Mouse (Mus musculus) liver, embryonic 16.5 days (tissue): ENCODE data around the gene Rasgef1b. TPM values are rescaled to one million over a fixed set of nuclear protein-coding genes. Genes with fewer than 3 reads are reported as not detected.

Experiments used
- ATAC-seq: fragments of 200-750 bp; cut with Nextera tagmentation; 2 replicates; pipeline ENCODE4 v1.8.0; 2017; ENCODE audit warnings: low read depth, mild to moderate bottlenecking, moderate number of reproducible peaks, moderate library complexity
- H3K27ac ChIP-seq: fragments of 300-500 bp; sonication (generic); 2 replicates; pipeline ENCODE4 v1.5.1; 2014; ENCODE audit warnings: mild to moderate bottlenecking, low read length
- H3K27me3 ChIP-seq: fragments of 300-500 bp; sonication (generic); 2 replicates; pipeline ENCODE4 v1.6.1; 2014; ENCODE audit warnings: low read depth, low read length, mixed read lengths; ENCODE audit not compliant: control insufficient read depth, insufficient read depth
- H3K36me3 ChIP-seq: fragments of 300-500 bp; sonication (generic); 2 replicates; pipeline ENCODE4 v1.6.1; 2014; ENCODE audit warnings: mild to moderate bottlenecking; ENCODE audit not compliant: control insufficient read depth, insufficient read depth
- H3K4me1 ChIP-seq: fragments of 300-500 bp; sonication (generic); 2 replicates; pipeline ENCODE4 v1.6.1; 2014; ENCODE audit warnings: low read depth, low read length, mixed read lengths; ENCODE audit not compliant: control insufficient read depth
- H3K4me2 ChIP-seq: fragments of 300-500 bp; sonication (generic); 2 replicates; pipeline ENCODE4 v1.6.1; 2014; ENCODE audit warnings: low read depth, low read length, mixed read lengths
- H3K4me3 ChIP-seq: fragments of 300-500 bp; sonication (generic); 2 replicates; pipeline ENCODE4 v1.5.1; 2014; ENCODE audit warnings: low read depth, mild to moderate bottlenecking, low read length
- H3K9ac ChIP-seq: fragments of 300-500 bp; sonication (generic); 2 replicates; pipeline ENCODE4 v1.6.1; 2014; ENCODE audit warnings: low read depth, low read length
- H3K9me3 ChIP-seq: fragments of 300-500 bp; sonication (generic); replicated peaks from 2 replicates; pipeline ENCODE4 v1.6.1; 2016; ENCODE audit warnings: low read length; ENCODE audit not compliant: control insufficient read depth
- WGBS: fragments of 180-500 bp; shearing (Covaris S2); extraction: QIAGEN DNeasy Blood & Tissue Kit; methylation state at CpG from one replicate; pipeline ENCODE4 v1.1.7; 2014; ENCODE audit not compliant: insufficient replicate concordance; 5-methylcytosine and 5-hydroxymethylcytosine counted together
- polyA plus RNA-seq: library from polyadenylated mRNA; unstranded; fragments of >200 nt; fragmentation: Nextera tagmentation; extraction: Ambion mirVana; gene quantifications from 2 replicates; pipeline ENCODE4 v1.2.1, GENCODE M21; 2015

Gene Rasgef1b
- polyA plus RNA-seq, 1 experiment from 2014 or later: 11.5 TPM

- no peak overlapping the region for H3K27ac ChIP-seq
- H3K9ac ChIP-seq: no peak overlapping the region
- no peaks in the 10 kb centered on the region for H3K36me3 ChIP-seq
- no peaks in the 10 kb centered on the region for H3K4me1 ChIP-seq
- H3K4me2 ChIP-seq: no peak overlapping the region
- H3K27me3 ChIP-seq: no peaks in the 10 kb centered on the region
- H3K9me3 ChIP-seq: no peaks in the 10 kb centered on the region
- ATAC-seq: no peak
- WGBS: 70% methylated on average over 5 of the region's 5 CpGs
- no peak overlapping the region for H3K4me3 ChIP-seq
Measured at GRCm38 (mm10) chr5:99585166-99585898, 143.5 kb downstream of the Rasgef1b start.

DNA sequence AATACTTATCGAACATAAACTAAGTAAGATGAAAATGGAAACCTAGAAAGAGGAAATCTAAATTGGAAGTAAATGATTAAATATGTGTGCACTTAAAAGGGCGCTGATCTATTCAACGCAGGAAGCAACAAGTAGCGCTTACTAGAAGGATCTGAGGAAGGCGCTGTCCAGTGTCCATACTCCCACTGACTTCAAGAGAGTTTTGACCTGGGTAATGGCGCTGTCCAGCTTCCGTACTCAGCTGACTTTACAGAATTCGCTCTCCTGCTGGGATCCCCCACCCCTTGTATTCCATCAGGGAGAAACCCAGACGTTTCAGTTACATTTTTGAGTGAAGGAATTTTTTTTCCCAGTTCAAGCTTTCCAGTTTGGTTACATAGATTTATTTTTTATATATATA is 144.6 kb downstream of the Rasgef1b start:
- H3K9me3 ChIP-seq: no peaks in the 10 kb centered on the region
- no peak overlapping the region for H3K27ac ChIP-seq
- no peak for ATAC-seq
- no peak overlapping the region for H3K9ac ChIP-seq
- H3K4me3 ChIP-seq: no peak overlapping the region
- WGBS: 78% methylated on average over 9 of the region's 9 CpGs
- H3K4me2 ChIP-seq: no peak overlapping the region
- H3K36me3 ChIP-seq: no peaks in the 10 kb centered on the region
- H3K27me3 ChIP-seq: no peaks in the 10 kb centered on the region
- H3K4me1 ChIP-seq: no peaks in the 10 kb centered on the region

- Histone ChIP-seq H3K36me3 (no peaks in the 10 kb centered on the region), H3K4me2 (no peak overlapping the region), H3K4me3 (no peak overlapping the region), H3K27me3 (no peaks in the 10 kb centered on the region), H3K27ac (no peak overlapping the region), H3K9ac (no peak overlapping the region), H3K9me3 (no peaks in the 10 kb centered on the region), H3K4me1 (no peaks in the 10 kb centered on the region)
- ATAC-seq: no peak
- WGBS: 29% methylated on average over 5 of the region's 5 CpGs
Measured at GRCm38 (mm10) chr5:99582055-99582454, 146.8 kb downstream of the Rasgef1b start.

DNA sequence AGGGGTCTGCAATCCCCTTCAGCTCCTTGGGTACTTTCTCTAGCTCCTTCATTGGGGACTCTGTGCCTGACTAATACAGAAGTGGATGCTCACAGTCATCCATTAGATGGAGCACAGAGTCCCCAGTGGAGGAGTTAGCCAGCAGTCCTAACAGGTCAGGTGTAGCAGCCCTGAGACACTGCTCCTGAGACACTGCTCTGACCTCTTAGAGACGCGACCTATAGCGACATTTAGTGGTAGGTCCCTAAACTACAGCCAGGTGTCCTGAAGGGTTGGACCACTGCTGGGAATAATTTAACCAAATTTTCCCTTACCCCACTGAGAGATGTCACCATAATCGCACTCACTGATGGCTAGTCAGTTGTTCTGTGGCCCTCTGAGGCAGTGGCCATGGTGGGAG is 150.2 kb downstream of the Rasgef1b start:
- Histone ChIP-seq H3K27me3 (no peaks in the 10 kb centered on the region), H3K9ac (no peak overlapping the region), H3K4me2 (no peak overlapping the region), H3K4me1 (no peaks in the 10 kb centered on the region), H3K9me3 (no peaks in the 10 kb centered on the region), H3K36me3 (no peaks in the 10 kb centered on the region), H3K4me3 (no peak overlapping the region), H3K27ac (no peak overlapping the region)
- no peak for ATAC-seq
- 3% methylated on average over 4 of the region's 4 CpGs for WGBS

GRCm38 (mm10) chr5:99575897-99576296 is 153.0 kb downstream of the Rasgef1b start:
- Histone ChIP-seq H3K4me3 (no peak overlapping the region), H3K36me3 (no peaks in the 10 kb centered on the region), H3K4me1 (no peaks in the 10 kb centered on the region), H3K9me3 (no peaks in the 10 kb centered on the region), H3K27ac (no peak overlapping the region), H3K9ac (no peak overlapping the region), H3K27me3 (no peaks in the 10 kb centered on the region), H3K4me2 (no peak overlapping the region)
- no peak for ATAC-seq
- 58% methylated on average over 8 of the region's 8 CpGs for WGBS

DNA sequence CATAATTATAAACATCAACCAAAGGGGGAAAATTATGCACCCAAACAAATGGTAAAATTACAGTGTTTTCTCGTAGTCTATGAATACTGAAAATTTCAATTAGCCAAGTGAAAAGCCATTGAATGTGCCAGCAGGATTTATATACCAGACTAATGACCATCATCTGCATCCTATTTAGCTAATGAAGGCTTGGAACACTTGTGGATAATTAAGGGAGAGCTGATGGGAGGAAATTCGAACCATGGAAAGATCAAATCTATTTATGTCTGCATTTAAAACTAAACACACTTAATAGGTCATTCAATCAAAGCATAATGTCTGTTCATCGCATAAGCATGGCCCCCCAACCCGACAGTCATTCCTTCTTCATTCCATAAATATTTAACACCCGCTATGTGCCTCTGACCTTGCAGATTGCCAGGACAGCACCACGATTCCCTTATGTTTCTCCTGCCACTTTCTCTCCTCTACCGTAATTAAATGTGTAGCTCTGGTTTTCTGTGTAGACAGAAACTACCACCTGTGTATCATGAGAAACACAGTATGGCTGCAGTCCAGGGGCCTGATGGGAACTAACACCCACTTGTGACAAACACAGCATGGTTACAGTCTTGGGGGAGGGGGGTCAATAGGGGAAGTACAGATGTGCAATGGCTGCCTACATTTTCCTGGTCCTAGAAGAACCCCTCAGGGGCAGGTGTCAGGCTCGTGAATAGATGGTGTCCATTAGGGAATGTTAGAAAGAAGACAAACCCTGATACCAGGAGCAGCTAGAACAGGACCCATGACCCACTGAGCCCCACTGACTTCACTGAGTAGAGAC is 164.2 kb downstream of the Rasgef1b start:
- H3K4me3 ChIP-seq: no peak overlapping the region
- no peaks in the 10 kb centered on the region for H3K36me3 ChIP-seq
- no peak overlapping the region for H3K27ac ChIP-seq
- no peaks in the 10 kb centered on the region for H3K9me3 ChIP-seq
- H3K9ac ChIP-seq: no peak overlapping the region
- no peak overlapping the region for H3K4me2 ChIP-seq
- no peaks in the 10 kb centered on the region for H3K27me3 ChIP-seq
- 57% methylated on average over 8 of the region's 8 CpGs for WGBS
- ATAC-seq: no peak
- H3K4me1 ChIP-seq: no peaks in the 10 kb centered on the region

- Histone ChIP-seq H3K36me3 (no peaks in the 10 kb centered on the region), H3K27ac (no peak overlapping the region), H3K27me3 (no peaks in the 10 kb centered on the region), H3K9me3 (no peaks in the 10 kb centered on the region), H3K4me1 (no peaks in the 10 kb centered on the region), H3K9ac (no peak overlapping the region), H3K4me3 (no peak overlapping the region), H3K4me2 (no peak overlapping the region)
- 35% methylated on average over 6 of the region's 6 CpGs for WGBS
- ATAC-seq: no peak
Measured at GRCm38 (mm10) chr5:99562096-99562495, 166.8 kb downstream of the Rasgef1b start.

GRCm38 (mm10) chr5:99559814-99560213 is 169.1 kb downstream of the Rasgef1b start:
- H3K27ac ChIP-seq: no peak overlapping the region
- 53% methylated on average over 3 of the region's 3 CpGs for WGBS
- H3K4me1 ChIP-seq: no peaks in the 10 kb centered on the region
- ATAC-seq: no peak
- no peaks in the 10 kb centered on the region for H3K9me3 ChIP-seq
- H3K9ac ChIP-seq: no peak overlapping the region
- H3K4me2 ChIP-seq: no peak overlapping the region
- H3K36me3 ChIP-seq: no peaks in the 10 kb centered on the region
- no peak overlapping the region for H3K4me3 ChIP-seq
- no peaks in the 10 kb centered on the region for H3K27me3 ChIP-seq

- Histone ChIP-seq H3K9ac (no peak overlapping the region), H3K27me3 (no peaks in the 10 kb centered on the region), H3K4me3 (no peak overlapping the region), H3K36me3 (no peaks in the 10 kb centered on the region), H3K9me3 (no peaks in the 10 kb centered on the region), H3K4me2 (no peak overlapping the region), H3K27ac (no peak overlapping the region), H3K4me1 (no peaks in the 10 kb centered on the region)
- ATAC-seq: no peak
- 64% methylated on average over 9 of the region's 9 CpGs for WGBS
Measured at GRCm38 (mm10) chr5:99558231-99558630, 170.6 kb downstream of the Rasgef1b start.
